In the genomic region with DNA sequence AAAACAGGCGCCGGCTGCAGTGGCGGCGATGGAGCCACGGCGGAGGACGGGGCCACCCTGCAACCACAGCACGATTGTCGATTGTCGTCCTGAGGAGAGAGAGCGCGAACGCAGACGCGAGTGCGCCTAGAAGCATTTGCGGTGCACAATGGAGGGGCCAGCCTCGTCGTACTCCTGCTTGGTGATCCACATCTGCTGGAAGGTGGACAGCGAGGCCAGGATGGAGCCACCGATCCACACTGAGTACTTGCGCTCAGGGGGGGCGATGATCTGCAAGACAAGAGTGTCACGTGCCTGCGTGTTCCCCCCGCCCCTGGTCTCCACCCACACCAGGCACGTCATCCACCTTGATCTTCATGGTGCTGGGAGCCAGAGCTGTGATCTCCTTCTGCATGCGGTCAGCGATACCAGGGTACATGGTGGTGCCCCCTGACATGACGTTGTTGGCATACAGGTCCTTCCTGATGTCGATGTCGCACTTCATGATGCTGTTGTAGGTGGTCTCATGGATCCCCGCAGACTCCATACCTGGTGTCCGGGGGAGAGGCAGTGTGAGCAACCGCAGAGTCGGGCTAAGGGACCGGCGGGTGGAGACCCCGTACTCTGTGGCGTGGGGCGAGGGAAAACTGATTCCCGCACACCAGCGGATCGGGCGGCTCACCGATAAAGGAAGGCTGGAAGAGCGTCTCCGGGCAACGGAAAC, we compare ENCODE assay signal across 8 mouse cellular contexts. TPM values are rescaled to one million over a fixed set of nuclear protein-coding genes. Genes with fewer than 3 reads are reported as not detected.
DNase-seq lines count a peak whose midpoint lies in the region; ATAC-seq lines count a peak whose summit lies in the region.

No protein-coding gene starts in this region.

- peak overlapping the region; percentile 48 for H3K4me2 ChIP-seq in embryonic facial prominence, embryonic 12.5 days (replicated peaks)
- H3K4me2 ChIP-seq in hindbrain, embryonic 13.5 days = peak overlapping the region; percentile 73
- H3K4me2 ChIP-seq in limb, embryonic 11.5 days (ENCODE audit: low read depth, severe bottlenecking) = peak overlapping the region; percentile 36

- H3K27me3 ChIP-seq in megakaryocyte, embryonic 14.5 days (replicated peaks) = peaks cover 88% of the 10 kb centered on the region
- peaks cover 71% of the 10 kb centered on the region for H3K27me3 ChIP-seq in embryonic facial prominence, embryonic 12.5 days
- H3K27me3 ChIP-seq in hindbrain, embryonic 13.5 days = peaks cover 89% of the 10 kb centered on the region
- peaks cover 51% of the 10 kb centered on the region for H3K27me3 ChIP-seq in limb, embryonic 11.5 days (ENCODE audit: control insufficient read depth, insufficient read depth, low read length)

- ATAC-seq in megakaryocyte, adult 5-6 weeks (ENCODE audit: poor library complexity, severe bottlenecking) = no peak
- ATAC-seq in embryonic facial prominence, embryonic 12.5 days (ENCODE audit: insufficient number of reproducible peaks, insufficient read depth, low FRiP score, low TSS enrichment) = no peak
- peak; percentile 92 for ATAC-seq in hindbrain, embryonic 13.5 days (ENCODE audit: low FRiP score)
- ATAC-seq in limb, embryonic 11.5 days (ENCODE audit: insufficient number of reproducible peaks, low FRiP score, low TSS enrichment, low read depth) = no peak
- no peak for ATAC-seq in monocyte, adult 5-6 weeks (replicated peaks; ENCODE audit: insufficient number of reproducible peaks, low FRiP score, low TSS enrichment, poor library complexity, severe bottlenecking)

- no peak overlapping the region for H3K9ac ChIP-seq in embryonic facial prominence, embryonic 12.5 days
- peak overlapping the region; percentile 75 for H3K9ac ChIP-seq in hindbrain, embryonic 13.5 days
- H3K9ac ChIP-seq in limb, embryonic 11.5 days (ENCODE audit: low read length) = no peak overlapping the region; the same call in 1 of the 2 replicates

- peak; percentile 32 for DNase-seq in limb, embryonic 11.5 days (ENCODE audit: low spot score)
- DNase-seq in right cerebral cortex, postnatal 36 days (ENCODE audit: low spot score in 2 of 2) = peak; percentile 87 to 92
- DNase-seq in lung, postnatal 10 days = no peak

- H3K4me1 ChIP-seq in megakaryocyte, embryonic 14.5 days = peaks cover 17% of the 10 kb centered on the region
- peaks cover 15% of the 10 kb centered on the region for H3K4me1 ChIP-seq in embryonic facial prominence, embryonic 12.5 days
- H3K4me1 ChIP-seq in hindbrain, embryonic 13.5 days (replicated peaks) = peaks cover 23% of the 10 kb centered on the region
- peaks cover 4% of the 10 kb centered on the region; the same call in 1 of the 2 replicates for H3K4me1 ChIP-seq in limb, embryonic 11.5 days (ENCODE audit: control insufficient read depth, insufficient read depth, low read length)

- WGBS in embryonic facial prominence, embryonic 12.5 days = 2% methylated on average over 49 of the region's 49 CpGs
- WGBS in hindbrain, embryonic 13.5 days = under 1% methylated on average over 49 of the region's 49 CpGs
- 2% methylated on average over 46 of the region's 49 CpGs for WGBS in limb, embryonic 11.5 days

- no peaks in the 10 kb centered on the region for H3K36me3 ChIP-seq in megakaryocyte, embryonic 14.5 days (replicated peaks; ENCODE audit: low read length)
- no peaks in the 10 kb centered on the region for H3K36me3 ChIP-seq in embryonic facial prominence, embryonic 12.5 days
- H3K36me3 ChIP-seq in hindbrain, embryonic 13.5 days = no peaks in the 10 kb centered on the region
- H3K36me3 ChIP-seq in limb, embryonic 11.5 days (ENCODE audit: control insufficient read depth, insufficient read depth, low read length) = no peaks in the 10 kb centered on the region

- H3K27ac ChIP-seq in embryonic facial prominence, embryonic 12.5 days = no peak overlapping the region
- peak overlapping the region; percentile 84 for H3K27ac ChIP-seq in hindbrain, embryonic 13.5 days
- no peak overlapping the region for H3K27ac ChIP-seq in limb, embryonic 11.5 days (replicated peaks; ENCODE audit: low read depth, low read length)

- H3K4me3 ChIP-seq in megakaryocyte, embryonic 14.5 days (replicated peaks) = peak overlapping the region; percentile 81
- peak overlapping the region; percentile 31 for H3K4me3 ChIP-seq in embryonic facial prominence, embryonic 12.5 days
- H3K4me3 ChIP-seq in hindbrain, embryonic 13.5 days = peak overlapping the region; percentile 48
- H3K4me3 ChIP-seq in limb, embryonic 11.5 days (ENCODE audit: low read depth, low read length) = peak overlapping the region; percentile 15

- H3K9me3 ChIP-seq in megakaryocyte, embryonic 14.5 days = peaks cover 15% of the 10 kb centered on the region; the same call in 1 of the 2 replicates
- no peaks in the 10 kb centered on the region for H3K9me3 ChIP-seq in embryonic facial prominence, embryonic 12.5 days
- no peaks in the 10 kb centered on the region for H3K9me3 ChIP-seq in hindbrain, embryonic 13.5 days
- no peaks in the 10 kb centered on the region for H3K9me3 ChIP-seq in limb, embryonic 11.5 days (ENCODE audit: control insufficient read depth, low read length)

RNA-seq across cellular contexts. Expression of a gene that starts 2.5 kb away (rescaled TPM):
- polyA plus RNA-seq in megakaryocyte, embryonic 14.5 days (2012; ENCODE audit: insufficient read depth, low replicate concordance) = 0.45 TPM in 1 of 2 replicates, not detected in the other
- not detected in 2 replicates for total RNA-seq in megakaryocyte, adult 5-6 weeks (2015)
- not detected in 2 replicates for total RNA-seq in megakaryocyte, adult 5-6 weeks (2017)
- 53.1 and 82.4 TPM in 2 replicates for polyA plus RNA-seq in embryonic facial prominence, embryonic 12.5 days (2016; fragmentation: Nextera tagmentation; extraction: Ambion mirVana)
- polyA plus RNA-seq in hindbrain, embryonic 13.5 days (2015; fragmentation: Nextera tagmentation; extraction: Ambion mirVana) = 7.4 and 9.9 TPM in 2 replicates
- polyA plus RNA-seq in limb, embryonic 11.5 days (2014; fragmentation: Nextera tagmentation; extraction: Ambion mirVana) = 12.0 and 13.5 TPM in 2 replicates
- not detected in 3 replicates for total RNA-seq in monocyte, adult 5-6 weeks (2017)

RNA-seq across cellular contexts. Expression of a gene that starts 32.0 kb away (rescaled TPM):
- polyA plus RNA-seq in megakaryocyte, embryonic 14.5 days (2012; ENCODE audit: insufficient read depth, low replicate concordance) = 1.5 TPM in 1 of 2 replicates, not detected in the other
- total RNA-seq in megakaryocyte, adult 5-6 weeks (2015) = 8.0 and 9.2 TPM in 2 replicates
- total RNA-seq in megakaryocyte, adult 5-6 weeks (2017) = 11.1 and 11.7 TPM in 2 replicates
- polyA plus RNA-seq in embryonic facial prominence, embryonic 12.5 days (2016; fragmentation: Nextera tagmentation; extraction: Ambion mirVana) = 7.1 and 7.4 TPM in 2 replicates
- 4.0 and 4.1 TPM in 2 replicates for polyA plus RNA-seq in hindbrain, embryonic 13.5 days (2015; fragmentation: Nextera tagmentation; extraction: Ambion mirVana)
- polyA plus RNA-seq in limb, embryonic 11.5 days (2014; fragmentation: Nextera tagmentation; extraction: Ambion mirVana) = 6.3 and 7.3 TPM in 2 replicates
- 3.1 to 8.9 TPM (median 6.7 TPM) in 3 replicates for total RNA-seq in monocyte, adult 5-6 weeks (2017)

RNA-seq across cellular contexts. Expression of a gene that starts 57.0 kb away (rescaled TPM):
- polyA plus RNA-seq in megakaryocyte, embryonic 14.5 days (2012; ENCODE audit: insufficient read depth, low replicate concordance) = 2.9 and 8.7 TPM in 2 replicates
- total RNA-seq in megakaryocyte, adult 5-6 weeks (2015) = 10.9 and 15.0 TPM in 2 replicates
- 15.3 and 17.4 TPM in 2 replicates for total RNA-seq in megakaryocyte, adult 5-6 weeks (2017)
- 45.3 and 52.0 TPM in 2 replicates for polyA plus RNA-seq in embryonic facial prominence, embryonic 12.5 days (2016; fragmentation: Nextera tagmentation; extraction: Ambion mirVana)
- polyA plus RNA-seq in hindbrain, embryonic 13.5 days (2015; fragmentation: Nextera tagmentation; extraction: Ambion mirVana) = 25.3 and 25.4 TPM in 2 replicates
- 58.3 and 62.7 TPM in 2 replicates for polyA plus RNA-seq in limb, embryonic 11.5 days (2014; fragmentation: Nextera tagmentation; extraction: Ambion mirVana)
- 9.4 to 12.3 TPM (median 10.7 TPM) in 3 replicates for total RNA-seq in monocyte, adult 5-6 weeks (2017)

Comparison
In these comparisons a context has a peak if more than half of its experiments do, and no peak if none do; other contexts are left out.
1. H3K4me3 ChIP-seq: peak in every context shown above with its lines; median percentile 81 in megakaryocyte, embryonic 14.5 days; 48 in hindbrain, embryonic 13.5 days; 31 in embryonic facial prominence, embryonic 12.5 days; 15 in limb, embryonic 11.5 days.